Mouse (Mus musculus) embryonic fibroblast, embryonic 13.5 days (primary cell): ENCODE results near the gene Bcl11b. TPM values are rescaled to one million over a fixed set of nuclear protein-coding genes. Genes with fewer than 3 reads are reported as not detected.
A peak's percentile ranks its signal among the peaks of the same experiment; 100 is the strongest.

Experiments
- H3K27ac ChIP-seq: 2 replicates; pipeline ENCODE4 v1.5.1; 2012; ENCODE audit warnings: low read length, control low read depth, inconsistent platforms; ENCODE audit not compliant: insufficient read depth
- H3K4me1 ChIP-seq: 2 replicates; pipeline ENCODE4 v1.6.1; 2011; ENCODE audit warnings: low read length; ENCODE audit not compliant: control insufficient read depth, insufficient read depth
- H3K4me3 ChIP-seq: 2 replicates; pipeline ENCODE4 v1.5.1; 2011; ENCODE audit warnings: mild to moderate bottlenecking, control low read depth, low read length; ENCODE audit not compliant: insufficient read depth
- CTCF ChIP-seq: IDR thresholded peaks from 2 replicates; pipeline ENCODE4 v1.5.1; 2011; ENCODE audit warnings: mild to moderate bottlenecking, control low read depth, low read length, moderate library complexity, borderline replicate concordance; ENCODE audit not compliant: insufficient read depth
- POLR2A ChIP-seq: IDR thresholded peaks from 2 replicates; pipeline ENCODE4 v1.6.1; 2011; ENCODE audit warnings: low read depth, mild to moderate bottlenecking, control low read depth, low read length, moderate library complexity
- polyA plus RNA-seq: library from polyadenylated mRNA; stranded (reverse); fragments of >200 nt; gene quantifications from 2 replicates; pipeline ENCODE4 v1.2.4, GENCODE M21; 2011; ENCODE audit warnings: low read depth; ENCODE audit not compliant: missing spikeins, insufficient read length

The Bcl11b gene
- polyA plus RNA-seq, 1 experiment: 6.5 TPM

GRCm38 (mm10) chr12:107999751-108000714 lies 3.4 kb downstream of the Bcl11b start:
- Histone ChIP-seq H3K27ac (no peak overlapping the region), H3K4me1 (no peaks in the 10 kb centered on the region), H3K4me3 (no peak overlapping the region)
- TF ChIP-seq CTCF: no peak
- no peak for TF ChIP-seq POLR2A

- no peak for TF ChIP-seq POLR2A
- TF ChIP-seq CTCF: peak; percentile 99
- H3K4me1 ChIP-seq: no peaks in the 10 kb centered on the region
- no peak overlapping the region for H3K4me3 ChIP-seq
- no peak overlapping the region for H3K27ac ChIP-seq
These were observed 4.7 kb downstream of the Bcl11b start for GRCm38 (mm10) chr12:107998746-107999145.

- Histone ChIP-seq H3K4me1 (no peaks in the 10 kb centered on the region), H3K27ac (no peak overlapping the region), H3K4me3 (no peak overlapping the region)
- no peak for TF ChIP-seq CTCF
- no peak for TF ChIP-seq POLR2A
These were observed 5.5 kb downstream of the Bcl11b start for GRCm38 (mm10) chr12:107997901-107998300.

- Histone ChIP-seq H3K4me1 (no peaks in the 10 kb centered on the region), H3K27ac (no peak overlapping the region), H3K4me3 (no peak overlapping the region)
- no peak for TF ChIP-seq CTCF
- TF ChIP-seq POLR2A: no peak
These were observed 6.2 kb downstream of the Bcl11b start for GRCm38 (mm10) chr12:107997241-107997640.

GRCm38 (mm10) chr12:107996773-107997172 lies 6.6 kb downstream of the Bcl11b start:
- Histone ChIP-seq H3K27ac (no peak overlapping the region), H3K4me1 (no peaks in the 10 kb centered on the region), H3K4me3 (no peak overlapping the region)
- TF ChIP-seq CTCF: no peak
- no peak for TF ChIP-seq POLR2A

- Histone ChIP-seq H3K27ac (no peak overlapping the region), H3K4me1 (no peaks in the 10 kb centered on the region), H3K4me3 (no peak overlapping the region)
- no peak for TF ChIP-seq CTCF
These were observed 7.2 kb downstream of the Bcl11b start for GRCm38 (mm10) chr12:107996216-107996615.

- no peak overlapping the region for H3K27ac ChIP-seq
- TF ChIP-seq POLR2A (no peak), CTCF (no peak)
These were observed 9.0 kb downstream of the Bcl11b start for GRCm38 (mm10) chr12:107994421-107994820.

GRCm38 (mm10) chr12:107993029-107993428 lies 10.4 kb downstream of the Bcl11b start:
- TF ChIP-seq POLR2A (no peak), CTCF (no peak)
- Histone ChIP-seq H3K4me1 (no peaks in the 10 kb centered on the region), H3K4me3 (no peak overlapping the region), H3K27ac (no peak overlapping the region)

More at GRCm38 (mm10) chr12:107994421-107994820, 9.0 kb downstream of the Bcl11b start:
- Histone ChIP-seq H3K4me3 (no peak overlapping the region), H3K4me1 (no peaks in the 10 kb centered on the region)

GRCm38 (mm10) chr12:107991191-107991590 lies 12.2 kb downstream of the Bcl11b start:
- Histone ChIP-seq H3K4me3 (no peak overlapping the region), H3K4me1 (no peaks in the 10 kb centered on the region), H3K27ac (no peak overlapping the region)
- TF ChIP-seq CTCF (no peak), POLR2A (no peak)

- no peak overlapping the region for H3K4me3 ChIP-seq
- TF ChIP-seq POLR2A (no peak), CTCF (no peak)
- no peak overlapping the region for H3K27ac ChIP-seq
- 0 out of 2 replicates have a peak, but pooled peaks cover 2% of the 10 kb centered on the region for H3K4me1 ChIP-seq
These were observed 20.2 kb downstream of the Bcl11b start for GRCm38 (mm10) chr12:107983211-107983610.
